Mouse (Mus musculus) stomach, postnatal 0 days (tissue): ENCODE results near the gene Trmt112. TPM values are rescaled to one million over a fixed set of nuclear protein-coding genes. Genes with fewer than 3 reads are reported as not detected.

Experiments
- ATAC-seq: fragments of 200-750 bp; cut with Nextera tagmentation; 2 replicates; pipeline ENCODE4 v1.8.0; 2017; ENCODE audit not compliant: low FRiP score, low TSS enrichment
- DNase-seq: peaks from one replicate; pipeline ENCODE4 v3.0.0-alpha.2; 2016; ENCODE audit warnings: low spot score
- H3K27ac ChIP-seq: fragments of 300-500 bp; sonication (generic); replicated peaks from 2 replicates; pipeline ENCODE4 v1.5.1; 2014; ENCODE audit warnings: mild to moderate bottlenecking, control low read depth
- H3K27me3 ChIP-seq: fragments of 300-500 bp; sonication (generic); 2 replicates; pipeline ENCODE4 v1.6.1; 2014; ENCODE audit warnings: low read length; ENCODE audit not compliant: control insufficient read depth, insufficient read depth
- H3K36me3 ChIP-seq: fragments of 300-500 bp; sonication (generic); 2 replicates; pipeline ENCODE4 v1.6.1; 2014; ENCODE audit warnings: low read length, mixed read lengths; ENCODE audit not compliant: control insufficient read depth, insufficient read depth
- H3K4me1 ChIP-seq: fragments of 300-500 bp; sonication (generic); replicated peaks from 2 replicates; pipeline ENCODE4 v1.6.1; 2014; ENCODE audit warnings: antibody characterized with exemption; ENCODE audit not compliant: control insufficient read depth, insufficient read depth
- H3K4me2 ChIP-seq: fragments of 300-500 bp; sonication (generic); replicated peaks from 2 replicates; pipeline ENCODE4 v1.6.1; 2014; ENCODE audit warnings: low read depth, mild to moderate bottlenecking, control low read depth, moderate library complexity
- H3K4me3 ChIP-seq: fragments of 300-500 bp; sonication (generic); 2 replicates; pipeline ENCODE4 v1.5.1; 2014; ENCODE audit warnings: low read depth, low read length, control low read depth
- H3K9ac ChIP-seq: fragments of 300-500 bp; sonication (generic); 2 replicates; pipeline ENCODE4 v1.6.1; 2014; ENCODE audit warnings: mild to moderate bottlenecking, low read length, control low read depth, mixed read lengths
- H3K9me3 ChIP-seq: fragments of 300-500 bp; sonication (generic); 2 replicates; pipeline ENCODE4 v1.6.1; 2016; ENCODE audit warnings: low read length; ENCODE audit not compliant: control insufficient read depth
- CTCF ChIP-seq: IDR thresholded peaks from 2 replicates; pipeline ENCODE4 v1.5.1; 2016; ENCODE audit warnings: antibody characterized with exemption, low read depth, mild to moderate bottlenecking, moderate library complexity
- EP300 ChIP-seq: optimal IDR thresholded peaks from 2 replicates; pipeline ENCODE3; 2016; ENCODE audit warnings: antibody characterized with exemption
- WGBS: fragments of 180-500 bp; shearing (Covaris S2); extraction: QIAGEN DNeasy Blood & Tissue Kit; methylation state at CpG from one replicate; pipeline ENCODE4 v1.1.7; 2014; 5-methylcytosine and 5-hydroxymethylcytosine counted together
- polyA plus RNA-seq: library from polyadenylated mRNA; unstranded; fragments of >200 nt; fragmentation: Nextera tagmentation; extraction: Ambion mirVana; gene quantifications from 2 replicates; pipeline ENCODE4 v1.2.1, GENCODE M21; 2015

The Trmt112 gene
- polyA plus RNA-seq, 1 experiment from 2014 or later: 85.9 TPM

DNA sequence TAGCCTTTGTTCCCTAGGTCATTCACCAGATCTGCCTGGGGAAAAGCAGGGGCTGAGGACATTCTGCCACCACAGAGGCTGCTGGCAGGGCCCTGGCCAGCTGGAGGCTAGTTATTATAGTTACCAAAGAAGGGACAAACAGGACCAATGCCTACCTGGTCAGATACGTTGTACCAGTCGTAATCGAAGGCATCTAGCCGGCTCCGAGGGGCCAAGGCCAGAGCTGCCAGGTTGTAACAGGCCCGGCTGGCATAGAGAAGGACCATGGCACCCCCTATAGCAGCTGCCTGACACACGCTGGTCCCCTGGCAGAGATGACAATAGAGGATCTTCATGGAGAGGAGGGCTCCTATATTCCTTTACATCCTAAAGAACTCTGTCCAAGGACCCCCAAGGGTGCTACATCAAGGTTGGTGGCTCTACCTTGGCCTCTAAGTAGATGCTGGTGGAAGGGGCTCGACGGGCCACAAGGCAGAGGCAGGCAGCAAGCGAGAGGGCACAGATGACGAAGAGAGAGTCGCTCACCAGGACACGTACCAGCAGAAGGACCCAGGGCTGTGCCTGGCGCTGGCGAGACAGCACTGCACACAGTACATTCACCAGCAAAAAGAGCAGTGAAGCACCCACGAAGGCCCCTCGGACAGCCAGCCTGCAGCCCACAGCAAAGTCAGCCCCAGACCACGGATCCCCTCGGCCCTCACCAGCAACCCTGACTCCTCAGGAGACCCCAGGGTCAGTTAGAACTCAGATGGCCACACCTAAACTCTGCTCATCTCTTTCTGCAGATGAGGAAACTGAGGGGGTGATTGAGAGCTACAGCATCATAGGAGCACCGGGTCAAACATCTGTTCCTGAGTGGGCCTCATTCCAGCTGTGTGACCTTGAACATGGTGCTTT, 29.9 kb downstream of the Trmt112 start:
- Histone ChIP-seq H3K4me3 (no peak overlapping the region), H3K27ac (no peak overlapping the region), H3K9me3 (no peaks in the 10 kb centered on the region), H3K36me3 (no peaks in the 10 kb centered on the region), H3K4me2 (no peak overlapping the region), H3K9ac (no peak overlapping the region), H3K4me1 (peaks cover 5% of the 10 kb centered on the region; the same call in 1 of the 2 replicates), H3K27me3 (peaks cover 1% of the 10 kb centered on the region)
- ATAC-seq (no peak), DNase-seq (no peak)
- TF ChIP-seq CTCF (no peak), EP300 (no peak)
- WGBS: 86% methylated on average over 20 of the region's 20 CpGs

DNA sequence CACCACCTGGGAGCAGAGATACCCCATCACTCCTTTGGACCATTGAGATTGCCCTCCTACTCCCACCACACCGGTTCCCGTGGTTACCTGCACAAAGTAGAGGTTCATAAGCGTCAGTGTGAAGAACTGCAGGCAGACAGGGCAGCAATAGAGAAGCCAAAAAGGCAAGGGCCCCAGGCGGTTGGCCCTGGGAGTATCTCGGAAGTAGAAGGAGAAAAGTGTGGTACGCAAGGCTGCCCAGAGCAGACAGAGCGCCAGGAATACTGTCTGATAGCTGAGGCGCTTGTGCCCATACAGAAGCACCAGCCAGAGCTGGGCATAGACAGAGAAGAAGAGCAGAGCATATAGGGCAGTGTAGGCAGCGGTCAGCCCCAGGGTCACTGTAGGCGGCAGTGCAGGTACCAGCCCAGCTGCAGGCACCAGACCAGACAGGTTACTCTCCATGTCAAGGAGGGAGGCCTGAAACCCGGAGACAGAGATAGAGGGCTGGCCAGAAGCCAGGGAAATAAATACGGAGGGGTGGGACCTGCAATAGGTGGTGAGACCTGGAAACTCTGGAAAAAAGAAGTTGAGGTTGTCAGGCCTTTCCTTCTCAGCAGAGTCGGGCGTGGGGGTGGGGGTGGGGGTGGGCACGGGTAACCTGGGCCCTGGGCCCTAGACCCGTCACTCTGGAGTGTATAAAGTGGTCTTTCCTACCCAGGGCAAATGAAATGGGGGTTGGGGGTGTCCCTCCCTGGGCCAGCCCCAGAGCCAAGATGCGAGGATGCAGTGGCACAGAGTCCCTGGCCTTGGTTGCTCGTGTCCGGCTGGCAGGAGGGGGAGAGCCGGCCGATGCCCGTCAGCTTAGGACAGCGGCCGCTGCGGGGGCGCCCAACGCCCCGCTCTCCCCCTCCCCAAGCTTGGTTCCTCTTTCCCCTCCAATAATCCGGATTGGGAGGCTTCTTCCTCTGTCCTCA, 31.2 kb downstream of the Trmt112 start:
- Histone ChIP-seq H3K4me3 (peak overlapping the region; percentile 64), H3K27me3 (no peaks in the 10 kb centered on the region), H3K9ac (peak overlapping the region; percentile 80), H3K4me1 (peaks cover 5% of the 10 kb centered on the region; the same call in 1 of the 2 replicates), H3K27ac (peak overlapping the region; percentile 74), H3K4me2 (peak overlapping the region; percentile 98), H3K9me3 (no peaks in the 10 kb centered on the region), H3K36me3 (no peaks in the 10 kb centered on the region)
- DNase-seq (peak; percentile 58), ATAC-seq (peak; percentile 3; the same call in 1 of the 2 replicates)
- 21% methylated on average over 27 of the region's 29 CpGs for WGBS
- TF ChIP-seq EP300 (no peak), CTCF (no peak)

DNA sequence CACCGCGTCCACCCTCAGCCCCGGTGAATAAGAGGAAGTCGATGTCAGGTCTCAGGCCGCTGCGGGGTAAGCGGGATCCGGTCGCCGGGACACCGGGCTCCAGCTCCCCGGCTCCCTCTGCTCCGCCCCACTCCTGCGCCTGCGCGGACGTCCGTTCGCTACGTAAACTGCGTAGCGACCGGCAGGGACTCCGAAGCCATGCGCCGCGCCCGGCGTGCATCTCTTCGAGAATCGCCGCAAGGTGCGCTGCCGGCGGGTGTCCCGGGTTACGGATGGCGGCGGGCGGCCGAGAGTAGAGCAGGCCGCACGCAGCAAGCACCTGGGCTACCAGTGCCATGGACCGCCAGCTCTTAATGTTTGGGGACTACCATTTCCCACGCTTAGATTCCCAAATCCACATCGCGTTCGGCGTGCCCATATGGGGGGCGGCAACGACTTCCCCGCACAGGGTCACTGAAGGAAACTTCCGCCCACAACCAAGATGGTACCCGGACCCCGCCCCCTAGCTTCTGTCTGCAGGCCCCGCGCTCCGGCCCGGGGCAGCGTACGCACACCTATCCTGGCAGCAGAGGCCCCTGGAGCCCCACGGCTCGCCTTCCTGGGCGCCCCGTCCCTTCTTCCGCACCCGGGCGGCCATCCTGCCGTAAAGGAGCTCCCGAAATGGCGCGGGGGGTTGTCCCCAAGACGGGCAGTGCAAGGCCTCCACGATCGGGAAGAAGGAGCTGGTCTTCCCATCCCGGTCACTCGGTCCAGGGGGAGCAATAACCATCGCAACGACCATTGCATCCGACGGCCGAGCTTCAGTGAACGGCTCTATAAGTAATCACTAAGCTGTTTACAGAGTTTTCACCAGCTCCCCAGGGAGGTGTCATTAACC, 32.1 kb downstream of the Trmt112 start, which contains the start of gene Bad:
Gene Bad, plus strand, starts transcription at position 490 of the 877 bp plus-strand sequence.
- H3K4me3 ChIP-seq: peak within 1 kb of the TSS; percentile 64
- DNase-seq (peak; percentile 97), ATAC-seq (peak; percentile 72)
- H3K27ac ChIP-seq: peak within 1 kb of the TSS; percentile 98
- TF ChIP-seq CTCF (peak; percentile 48), EP300 (peak; percentile 66)
- H3K27me3 ChIP-seq: no peaks in the 10 kb centered on the region
- H3K9ac ChIP-seq: peak within 1 kb of the TSS; percentile 80
- H3K4me2 ChIP-seq: peak within 1 kb of the TSS; percentile 98
- peaks cover 5% of the 10 kb centered on the region; the same call in 1 of the 2 replicates for H3K4me1 ChIP-seq
- H3K9me3 ChIP-seq: no peaks in the 10 kb centered on the region
- peaks cover 2% of the 10 kb centered on the region; the same call in 1 of the 2 replicates for H3K36me3 ChIP-seq
- WGBS: under 1% methylated on average over 77 of the region's 83 CpGs

DNA sequence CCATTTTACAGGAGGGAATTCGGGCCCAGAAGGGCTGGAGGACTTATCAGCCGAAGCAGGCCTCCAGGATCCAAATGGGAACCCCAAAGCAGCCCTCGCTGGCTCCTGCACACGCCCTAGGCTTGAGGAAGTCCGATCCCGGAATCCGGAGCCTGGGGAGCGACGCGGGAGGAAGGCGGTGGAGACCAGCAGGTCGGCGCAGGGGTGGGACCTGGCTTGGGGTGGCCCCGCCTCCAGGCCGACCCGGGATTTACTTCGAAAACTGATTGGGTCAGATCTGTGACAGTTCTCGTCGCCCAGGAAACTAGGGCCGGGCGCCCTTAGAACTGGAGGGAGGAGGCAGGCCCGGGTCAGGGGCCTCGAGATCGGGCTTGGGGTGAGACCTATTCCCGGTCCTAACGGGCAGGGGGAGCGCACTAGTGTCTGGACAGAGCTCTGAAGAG, 32.8 kb downstream of the Trmt112 start, which contains the start of gene Gpr137:
Gene Gpr137, minus strand, starts transcription at position 232 of the 443 bp plus-strand sequence.
- peak within 1 kb of the TSS; percentile 98 for H3K4me2 ChIP-seq
- DNase-seq (peak; percentile 97), ATAC-seq (peak; percentile 90)
- peaks cover 5% of the 10 kb centered on the region; the same call in 1 of the 2 replicates for H3K4me1 ChIP-seq
- no peaks in the 10 kb centered on the region for H3K9me3 ChIP-seq
- peak within 1 kb of the TSS; percentile 98 for H3K27ac ChIP-seq
- WGBS: under 1% methylated on average over 27 of the region's 27 CpGs
- H3K27me3 ChIP-seq: no peaks in the 10 kb centered on the region
- H3K9ac ChIP-seq: peak within 1 kb of the TSS; percentile 80
- TF ChIP-seq EP300: no peak
- TF ChIP-seq CTCF: no peak; the same call in 1 of the 2 replicates
- H3K4me3 ChIP-seq: peak within 1 kb of the TSS; percentile 64
- peaks cover 2% of the 10 kb centered on the region; the same call in 1 of the 2 replicates for H3K36me3 ChIP-seq

DNA sequence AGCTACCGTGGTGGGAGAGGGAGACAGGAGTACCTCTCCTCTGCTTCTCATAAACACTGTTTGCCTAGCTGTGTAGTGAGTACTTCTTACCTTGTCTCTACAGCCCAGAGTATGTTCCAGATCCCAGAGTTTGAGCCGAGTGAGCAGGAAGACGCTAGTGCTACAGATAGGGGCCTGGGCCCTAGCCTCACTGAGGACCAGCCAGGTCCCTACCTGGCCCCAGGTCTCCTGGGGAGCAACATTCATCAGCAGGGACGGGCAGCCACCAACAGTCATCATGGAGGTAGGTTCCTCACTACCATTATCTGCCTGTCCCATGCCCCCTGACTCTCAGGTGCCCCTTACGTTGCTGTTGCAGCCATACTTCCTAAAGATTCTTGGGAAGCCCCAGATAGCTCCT, 33.3 kb downstream of the Trmt112 start:
- Histone ChIP-seq H3K9me3 (no peaks in the 10 kb centered on the region), H3K4me3 (peak overlapping the region; percentile 64), H3K27ac (peak overlapping the region; percentile 98), H3K36me3 (peaks cover 2% of the 10 kb centered on the region; the same call in 1 of the 2 replicates), H3K27me3 (no peaks in the 10 kb centered on the region), H3K9ac (peak overlapping the region; percentile 80), H3K4me2 (peak overlapping the region; percentile 98), H3K4me1 (peaks cover 5% of the 10 kb centered on the region; the same call in 1 of the 2 replicates)
- no peak for ATAC-seq
- no peak for DNase-seq
- 23% methylated on average over 5 of the region's 5 CpGs for WGBS
- TF ChIP-seq EP300: no peak
- no peak for TF ChIP-seq CTCF
